Mouse (Mus musculus): Measurements from ENCODE around the gene Qk. TPM values are rescaled to one million over a fixed set of nuclear protein-coding genes. Genes with fewer than 3 reads are reported as not detected.
A peak's percentile ranks its signal among the peaks of the same experiment; 100 is the strongest.

Gene Qk
- polyA plus RNA-seq, 1 experiment: 115 TPM

DNA sequence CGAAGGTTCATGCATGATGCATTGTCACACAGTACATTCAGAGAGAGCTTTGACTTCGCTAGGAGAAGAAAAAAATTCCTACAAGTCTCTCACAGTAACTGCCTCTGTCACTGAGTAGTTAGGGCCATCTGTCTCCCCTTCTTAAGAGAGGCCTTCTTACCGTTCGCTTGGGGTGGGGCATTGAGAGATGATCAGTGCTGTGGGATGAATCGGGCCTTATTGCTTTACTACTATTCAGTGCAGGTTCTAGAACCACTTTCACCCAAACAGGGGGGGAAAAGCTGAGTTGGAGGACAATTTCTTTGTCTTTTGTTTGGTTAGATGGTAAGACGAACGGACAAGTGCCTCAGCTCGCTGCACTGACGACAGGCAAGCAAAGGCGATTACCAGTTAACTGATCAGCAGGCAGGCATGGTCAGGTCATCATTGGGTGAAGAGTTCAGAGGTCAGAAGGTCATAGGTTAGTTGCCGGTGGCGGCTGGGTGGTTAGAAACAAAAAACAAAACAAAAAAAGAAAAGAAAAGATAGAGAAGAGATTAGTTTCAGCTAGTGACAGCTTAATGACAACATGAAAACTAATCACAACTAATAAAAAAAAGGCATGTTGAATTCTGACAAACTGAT, 110.4 kb downstream of the Qk start:
- H3K36me3 ChIP-seq (ENCODE audit: control insufficient read depth, insufficient read depth, low read length): peaks cover 8% of the 10 kb centered on the region
- H3K27me3 ChIP-seq (replicated peaks; ENCODE audit: control insufficient read depth, insufficient read depth, low read length): no peaks in the 10 kb centered on the region
- DNase-seq: peak; percentile 13
- peaks cover 8% of the 10 kb centered on the region for H3K4me1 ChIP-seq (ENCODE audit: control insufficient read depth, insufficient read depth, low read length)
- H3K4me3 ChIP-seq (ENCODE audit: insufficient read depth, low read depth, low read length): no peak overlapping the region
- WGBS: 53% methylated on average over 12 of the region's 12 CpGs
- no peak overlapping the region for H3K27ac ChIP-seq (ENCODE audit: insufficient read depth, low read depth, low read length)
- TF ChIP-seq POLR2A (IDR thresholded peaks at IDR 0.05; ENCODE audit: low read depth, low read length): no peak
- no peak for TF ChIP-seq CTCF (conservative IDR thresholded peaks at IDR 0.05; ENCODE audit: insufficient read depth, insufficient read length, low read depth, low read length)

DNA sequence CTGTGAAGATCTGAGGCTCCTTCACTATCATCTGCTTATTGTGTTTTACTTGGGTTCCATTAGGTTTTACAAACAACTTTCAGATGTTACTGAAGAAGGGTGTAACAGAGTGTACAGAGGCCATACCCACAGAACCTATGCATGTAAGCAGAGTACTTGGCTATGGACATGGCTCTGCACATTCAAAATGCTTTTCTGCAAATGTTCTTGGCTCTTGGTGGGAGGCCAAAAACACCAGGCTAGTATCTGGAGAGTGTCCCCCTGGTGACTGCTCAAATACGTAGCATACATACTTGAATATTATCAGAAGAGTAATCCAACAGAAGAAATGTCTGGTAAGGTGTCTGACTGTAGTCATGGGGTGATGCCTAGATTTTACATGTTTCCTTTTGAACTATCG, 121.0 kb downstream of the Qk start:
- Histone ChIP-seq H3K36me3 (ENCODE audit: control insufficient read depth, insufficient read depth, low read length) (no peaks in the 10 kb centered on the region), H3K27me3 (replicated peaks; ENCODE audit: control insufficient read depth, insufficient read depth, low read length) (no peaks in the 10 kb centered on the region), H3K27ac (ENCODE audit: insufficient read depth, low read depth, low read length) (no peak overlapping the region), H3K4me1 (ENCODE audit: control insufficient read depth, insufficient read depth, low read length) (no peaks in the 10 kb centered on the region), H3K4me3 (ENCODE audit: insufficient read depth, low read depth, low read length) (no peak overlapping the region)
- TF ChIP-seq CTCF (conservative IDR thresholded peaks at IDR 0.05; ENCODE audit: insufficient read depth, insufficient read length, low read depth, low read length) (no peak), POLR2A (IDR thresholded peaks at IDR 0.05; ENCODE audit: low read depth, low read length) (no peak)
- no peak for DNase-seq
- WGBS: 94% methylated on average over 2 of the region's 2 CpGs

DNA sequence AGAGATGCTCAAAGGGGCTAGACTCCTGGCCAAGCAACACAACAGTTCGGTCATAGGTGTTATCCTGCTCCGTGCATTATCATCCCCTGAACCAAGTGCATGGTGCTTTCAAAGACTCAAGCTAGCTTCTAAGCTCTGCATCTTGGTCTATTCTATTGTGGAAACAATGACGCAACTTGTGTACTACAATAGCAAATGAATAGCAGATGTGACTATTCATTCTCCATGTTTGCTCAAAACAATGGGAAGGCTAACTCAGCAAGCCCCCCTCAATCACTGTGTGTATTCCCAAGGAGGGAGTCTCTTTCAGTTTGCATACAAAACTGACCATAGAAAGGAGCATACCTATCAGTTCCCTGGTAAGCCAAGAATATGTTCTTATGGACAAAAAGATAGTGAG, 121.4 kb downstream of the Qk start:
- no peak overlapping the region for H3K27ac ChIP-seq (ENCODE audit: insufficient read depth, low read depth, low read length)
- H3K27me3 ChIP-seq (replicated peaks; ENCODE audit: control insufficient read depth, insufficient read depth, low read length): no peaks in the 10 kb centered on the region
- H3K4me1 ChIP-seq (ENCODE audit: control insufficient read depth, insufficient read depth, low read length): no peaks in the 10 kb centered on the region
- 95% methylated on average over 3 of the region's 3 CpGs for WGBS
- no peak overlapping the region for H3K4me3 ChIP-seq (ENCODE audit: insufficient read depth, low read depth, low read length)
- H3K36me3 ChIP-seq (ENCODE audit: control insufficient read depth, insufficient read depth, low read length): no peaks in the 10 kb centered on the region
- TF ChIP-seq POLR2A (IDR thresholded peaks at IDR 0.05; ENCODE audit: low read depth, low read length) (no peak), CTCF (conservative IDR thresholded peaks at IDR 0.05; ENCODE audit: insufficient read depth, insufficient read length, low read depth, low read length) (no peak)
- DNase-seq: no peak

DNA sequence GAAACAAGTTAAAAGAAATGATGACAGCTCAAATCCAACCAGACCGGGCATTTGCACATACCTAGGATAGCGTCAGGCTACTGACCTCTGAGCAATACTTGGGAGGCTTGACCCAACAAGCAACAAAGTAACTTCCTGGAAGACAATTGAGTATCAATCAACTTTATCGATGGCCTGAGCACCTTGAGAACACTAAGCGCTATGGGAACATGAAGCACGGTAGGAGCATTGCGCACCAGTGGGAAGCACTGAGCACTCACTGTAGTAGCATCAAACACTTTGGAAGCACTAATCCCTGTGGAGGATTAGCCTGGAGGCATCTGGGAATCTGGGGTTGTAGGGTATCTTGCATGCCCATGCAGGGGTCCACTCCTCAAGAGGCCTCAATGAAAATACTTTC, 124.0 kb downstream of the Qk start:
- TF ChIP-seq POLR2A (IDR thresholded peaks at IDR 0.05; ENCODE audit: low read depth, low read length) (no peak), CTCF (conservative IDR thresholded peaks at IDR 0.05; ENCODE audit: insufficient read depth, insufficient read length, low read depth, low read length) (no peak)
- Histone ChIP-seq H3K27ac (ENCODE audit: insufficient read depth, low read depth, low read length) (no peak overlapping the region), H3K4me1 (ENCODE audit: control insufficient read depth, insufficient read depth, low read length) (no peaks in the 10 kb centered on the region), H3K4me3 (ENCODE audit: insufficient read depth, low read depth, low read length) (no peak overlapping the region), H3K36me3 (ENCODE audit: control insufficient read depth, insufficient read depth, low read length) (no peaks in the 10 kb centered on the region), H3K27me3 (replicated peaks; ENCODE audit: control insufficient read depth, insufficient read depth, low read length) (no peaks in the 10 kb centered on the region)
- DNase-seq: no peak
- 96% methylated on average over 6 of the region's 6 CpGs for WGBS

DNA sequence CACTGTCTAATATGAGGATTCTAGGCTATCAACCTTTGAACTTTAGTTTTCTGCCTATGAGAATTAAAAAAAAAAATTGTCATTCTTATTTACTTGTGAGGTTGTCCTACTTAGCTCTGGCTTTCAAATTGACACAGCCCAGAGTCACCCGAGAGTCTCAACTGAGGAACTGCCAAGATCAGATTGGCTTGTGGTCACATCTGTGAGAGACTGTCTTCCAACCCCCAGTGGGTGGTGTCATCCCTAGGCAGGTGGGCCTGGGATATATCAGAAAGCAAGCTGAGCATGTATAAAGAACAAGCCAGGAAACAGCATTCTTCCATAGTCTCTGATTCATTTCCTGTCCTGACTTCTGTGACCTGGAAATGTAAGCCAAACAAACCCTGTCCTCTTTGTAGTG, 128.8 kb downstream of the Qk start:
- no peaks in the 10 kb centered on the region for H3K27me3 ChIP-seq (replicated peaks; ENCODE audit: control insufficient read depth, insufficient read depth, low read length)
- no peak for TF ChIP-seq POLR2A (IDR thresholded peaks at IDR 0.05; ENCODE audit: low read depth, low read length)
- no peak for DNase-seq
- no peak overlapping the region for H3K4me3 ChIP-seq (ENCODE audit: insufficient read depth, low read depth, low read length)
- WGBS: 71% methylated on average over 1 of the region's 1 CpGs
- H3K4me1 ChIP-seq (ENCODE audit: control insufficient read depth, insufficient read depth, low read length): no peaks in the 10 kb centered on the region
- H3K27ac ChIP-seq (ENCODE audit: insufficient read depth, low read depth, low read length): no peak overlapping the region
- no peaks in the 10 kb centered on the region for H3K36me3 ChIP-seq (ENCODE audit: control insufficient read depth, insufficient read depth, low read length)

DNA sequence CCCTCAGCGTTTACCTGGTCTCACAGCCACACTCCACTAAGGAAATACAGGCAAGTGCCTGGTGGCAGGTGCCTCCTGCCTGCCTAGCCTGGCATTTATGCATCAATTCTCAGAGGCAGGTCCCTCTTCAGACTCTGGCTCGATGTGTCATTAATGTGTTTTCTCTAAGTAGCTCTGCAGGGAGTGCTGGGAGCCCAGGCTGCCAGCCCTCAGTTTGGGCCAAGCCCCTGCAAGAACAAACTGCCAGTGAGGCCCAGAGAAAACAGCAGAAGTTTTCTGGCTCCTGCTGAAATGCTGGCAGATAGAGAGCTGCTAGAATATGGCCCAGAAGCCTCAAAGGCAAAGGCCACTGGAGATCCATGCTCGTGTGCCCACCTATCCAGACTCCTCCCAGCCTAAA, 131.2 kb downstream of the Qk start:
- H3K4me3 ChIP-seq (ENCODE audit: insufficient read depth, low read depth, low read length): no peak overlapping the region
- H3K4me1 ChIP-seq (ENCODE audit: control insufficient read depth, insufficient read depth, low read length): no peaks in the 10 kb centered on the region
- H3K27me3 ChIP-seq (replicated peaks; ENCODE audit: control insufficient read depth, insufficient read depth, low read length): no peaks in the 10 kb centered on the region
- WGBS: 74% methylated on average over 3 of the region's 3 CpGs
- no peak overlapping the region for H3K27ac ChIP-seq (ENCODE audit: insufficient read depth, low read depth, low read length)
- DNase-seq: no peak
- H3K36me3 ChIP-seq (ENCODE audit: control insufficient read depth, insufficient read depth, low read length): no peaks in the 10 kb centered on the region
- no peak for TF ChIP-seq POLR2A (IDR thresholded peaks at IDR 0.05; ENCODE audit: low read depth, low read length)
- TF ChIP-seq CTCF (conservative IDR thresholded peaks at IDR 0.05; ENCODE audit: insufficient read depth, insufficient read length, low read depth, low read length): no peak

DNA sequence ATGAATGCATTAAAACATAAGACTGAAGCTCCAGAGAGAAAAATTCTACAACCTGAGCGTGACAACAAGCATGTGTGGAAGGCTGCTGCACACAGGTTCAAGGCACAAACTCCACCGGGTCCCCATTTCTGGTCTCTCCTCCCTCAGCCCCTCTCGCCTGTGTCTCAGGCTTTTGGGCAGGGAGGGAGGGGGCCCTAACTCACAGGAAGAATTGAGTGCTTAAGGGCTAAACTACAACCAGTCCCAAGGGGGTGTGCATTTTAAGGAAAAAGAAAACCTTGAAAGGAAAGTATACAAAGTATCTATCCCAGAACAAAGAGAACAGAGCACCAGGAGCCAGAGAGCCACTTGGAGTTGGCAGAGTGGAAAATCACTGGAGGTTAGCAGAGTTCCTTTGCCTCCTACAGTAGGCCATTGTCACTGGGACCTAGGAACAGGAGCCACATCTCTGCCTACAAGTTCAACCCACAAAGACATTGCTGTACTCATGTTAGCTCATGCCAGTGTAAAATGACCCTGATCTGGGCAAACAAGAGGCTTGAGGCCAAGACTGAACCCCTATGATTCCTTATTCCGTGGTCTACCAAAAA, 132.1 kb downstream of the Qk start:
- 75% methylated on average over 4 of the region's 4 CpGs for WGBS
- Histone ChIP-seq H3K27me3 (replicated peaks; ENCODE audit: control insufficient read depth, insufficient read depth, low read length) (no peaks in the 10 kb centered on the region), H3K4me3 (ENCODE audit: insufficient read depth, low read depth, low read length) (no peak overlapping the region), H3K27ac (ENCODE audit: insufficient read depth, low read depth, low read length) (no peak overlapping the region), H3K4me1 (ENCODE audit: control insufficient read depth, insufficient read depth, low read length) (no peaks in the 10 kb centered on the region), H3K36me3 (ENCODE audit: control insufficient read depth, insufficient read depth, low read length) (no peaks in the 10 kb centered on the region)
- TF ChIP-seq CTCF (conservative IDR thresholded peaks at IDR 0.05; ENCODE audit: insufficient read depth, insufficient read length, low read depth, low read length) (no peak), POLR2A (IDR thresholded peaks at IDR 0.05; ENCODE audit: low read depth, low read length) (no peak)
- DNase-seq: no peak

Measured in kidney, adult 2 months (tissue).